Mouse (Mus musculus) MEL-GATA-1-ER (cell line): ENCODE results near the gene Lipt2.

Source experiments
- DNase-seq: peaks from one replicate; pipeline ENCODE4 v3.0.0-alpha.2; 2012; ENCODE audit warnings: low read depth; ENCODE audit errors: extremely low read depth

Lipt2 gene

GRCm38 (mm10) chr7:100170756-100171155, 11.7 kb downstream of the Lipt2 start:
- DNase-seq, result no peak

- peak; percentile 28 for DNase-seq
Measured at GRCm38 (mm10) chr7:100176269-100176668, 17.2 kb downstream of the Lipt2 start, which contains the start of gene Kcne3. TSS of gene Kcne3 (plus strand) at chr7:100176502.

- DNase-seq, result peak; percentile 59
Measured at GRCm38 (mm10) chr7:100178016-100178890, 19.2 kb downstream of the Lipt2 start.

GRCm38 (mm10) chr7:100178891-100179233, 19.8 kb downstream of the Lipt2 start:
- DNase-seq, result no peak

GRCm38 (mm10) chr7:100179394-100179793, 20.3 kb downstream of the Lipt2 start:
- DNase-seq, result peak; percentile 95

- no peak for DNase-seq
Measured at GRCm38 (mm10) chr7:100179836-100180407, 20.8 kb downstream of the Lipt2 start.

- DNase-seq, result no peak
Measured at GRCm38 (mm10) chr7:100181176-100181575, 22.1 kb downstream of the Lipt2 start.

GRCm38 (mm10) chr7:100181614-100182013, 22.5 kb downstream of the Lipt2 start:
- DNase-seq, result no peak

GRCm38 (mm10) chr7:100182388-100182787, 23.3 kb downstream of the Lipt2 start:
- peak; percentile 46 for DNase-seq

- peak; percentile 24 for DNase-seq
Measured at GRCm38 (mm10) chr7:100187601-100188000, 28.5 kb downstream of the Lipt2 start.

GRCm38 (mm10) chr7:100190167-100190566, 31.1 kb downstream of the Lipt2 start:
- no peak for DNase-seq

- DNase-seq, result peak; percentile 66
Measured at GRCm38 (mm10) chr7:100190778-100191177, 31.7 kb downstream of the Lipt2 start.

GRCm38 (mm10) chr7:100201191-100201590, 42.1 kb downstream of the Lipt2 start:
- no peak for DNase-seq

GRCm38 (mm10) chr7:100203616-100204015, 44.5 kb downstream of the Lipt2 start:
- DNase-seq, result no peak

GRCm38 (mm10) chr7:100204871-100205270, 45.8 kb downstream of the Lipt2 start:
- DNase-seq, result no peak

- DNase-seq, result no peak
Measured at GRCm38 (mm10) chr7:100206144-100206543, 47.1 kb downstream of the Lipt2 start.

- DNase-seq, result no peak
Measured at GRCm38 (mm10) chr7:100207886-100208285, 48.8 kb downstream of the Lipt2 start.
